Mouse (Mus musculus): ENCODE measurements around the gene Cox8a. TPM values are rescaled to one million over a fixed set of nuclear protein-coding genes. Genes with fewer than 3 reads are reported as not detected.

The Cox8a gene
- total and polyA plus RNA-seq, 3 experiments: 745 to 1,213 TPM; not detected in 1

DNA sequence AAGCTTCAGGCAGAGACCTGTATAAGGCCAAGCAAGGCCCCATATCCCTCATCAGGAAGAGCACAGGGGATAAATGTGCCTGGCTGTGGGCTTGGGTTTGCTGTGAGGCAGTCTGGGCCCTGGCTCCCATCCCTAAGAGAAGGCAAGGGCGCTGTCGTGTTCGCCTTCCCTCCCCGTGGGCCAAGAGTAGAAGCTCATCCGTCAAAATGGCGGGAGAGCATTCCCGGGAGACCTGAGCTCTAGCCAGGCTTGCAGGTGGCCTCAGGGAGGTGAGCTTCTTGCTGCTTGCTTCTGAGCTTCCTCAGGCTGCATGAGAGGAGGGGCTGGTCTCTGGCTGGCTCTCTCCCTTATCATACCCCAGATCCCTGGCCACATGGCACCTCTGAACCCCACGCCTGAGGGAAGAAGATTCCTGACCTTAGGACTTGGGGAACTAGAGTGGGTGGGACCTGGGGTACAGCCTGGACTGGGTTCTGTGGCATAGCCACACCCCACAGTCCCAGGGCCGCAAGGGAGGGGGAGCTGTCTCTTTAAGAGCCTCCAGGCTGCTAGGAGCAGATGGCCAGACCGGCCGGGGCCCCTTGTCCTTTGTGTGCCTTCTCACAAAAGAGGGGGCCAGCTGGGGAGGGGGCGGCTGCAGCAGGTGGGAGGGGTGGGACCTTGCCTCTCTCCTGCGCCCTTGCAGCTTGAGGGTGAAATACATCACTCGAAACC is 48.2 kb upstream of the Cox8a start (continued):
- TF ChIP-seq MEF2A (IDR thresholded peaks at IDR 0.05; ENCODE audit: extremely low read depth, insufficient replicate concordance, low read depth, low read length, poor library complexity, severe bottlenecking): no peak
- no peak for TF ChIP-seq MAFK (IDR thresholded peaks at IDR 0.05; ENCODE audit: borderline replicate concordance, low read depth, low read length)
- no peak for TF ChIP-seq UBTF (IDR thresholded peaks at IDR 0.05; ENCODE audit: borderline replicate concordance, insufficient read depth, low read depth, low read length)
- 0 out of 2 replicates have a peak, but pooled peaks have one; percentile 20 for TF ChIP-seq RCOR1 (IDR thresholded peaks at IDR 0.05; ENCODE audit: low read depth, low read length)
- no peak for TF ChIP-seq E2F4 (IDR thresholded peaks at IDR 0.05; ENCODE audit: borderline replicate concordance, low read depth, low read length)
- TF ChIP-seq MYB (IDR thresholded peaks at IDR 0.05; ENCODE audit: low read depth, low read length): no peak
- TF ChIP-seq GATA1 (IDR thresholded peaks at IDR 0.05; ENCODE audit: low read depth, low read length): 0 out of 2 replicates have a peak, but pooled peaks have one; percentile 18
- TF ChIP-seq SIN3A (IDR thresholded peaks at IDR 0.05; ENCODE audit: low read length): peak; percentile 38; the same call in 1 of the 2 replicates
- TF ChIP-seq POLR2A (IDR thresholded peaks at IDR 0.05; ENCODE audit: control insufficient read depth in 1 of 2, insufficient read depth in 1 of 2, low read depth in 1 of 2, low read length in 2 of 2, poor library complexity in 1 of 2): no peak
- no peak for TF ChIP-seq POLR2AphosphoS2 (IDR thresholded peaks at IDR 0.05; ENCODE audit: low read length)

DNA sequence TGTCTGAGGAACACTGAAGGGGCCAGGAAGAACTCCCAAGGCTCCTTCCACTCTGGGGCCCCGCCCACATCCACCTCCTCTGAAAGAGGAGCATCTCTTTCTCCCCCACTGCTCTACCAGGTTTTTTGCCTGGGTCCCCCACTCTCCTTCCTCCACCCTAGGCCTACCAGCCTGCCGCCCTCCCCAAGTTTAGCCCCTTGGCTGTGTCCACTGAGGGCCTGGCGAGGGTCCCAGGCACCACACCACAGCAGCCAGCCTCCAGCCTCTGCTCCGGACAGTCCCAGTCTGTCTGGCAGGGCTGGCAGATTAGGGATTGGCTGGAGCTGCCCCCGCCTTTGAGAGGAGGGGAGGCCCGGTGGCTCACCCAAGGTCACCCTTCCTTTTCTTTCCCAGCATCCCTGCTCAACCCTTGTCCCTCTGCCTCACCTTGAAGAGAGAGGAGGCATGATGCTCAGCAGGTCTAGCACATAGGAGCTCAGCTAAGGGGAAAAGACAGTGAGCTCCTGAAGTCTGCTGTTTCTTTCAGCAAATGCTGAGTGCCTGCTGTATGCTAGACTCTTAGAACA is 47.4 kb upstream of the Cox8a start:
- peaks cover 5% of the 10 kb centered on the region for H3K79me2 ChIP-seq (ENCODE audit: control insufficient read depth, insufficient read depth, low read length, poor library complexity)
- no peaks in the 10 kb centered on the region for H3K27me3 ChIP-seq (ENCODE audit: control insufficient read depth in 1 of 2, insufficient read depth in 2 of 2, low read length in 2 of 2)
- peak overlapping the region; percentile 25 for H3K27ac ChIP-seq (ENCODE audit: control insufficient read depth, low read depth, low read length)
- peak overlapping the region; percentile 20 to 30; a peak in 2 of 4 replicates for H3K4me3 ChIP-seq (ENCODE audit: control insufficient read depth in 1 of 2, insufficient read depth in 1 of 2, low read depth in 2 of 2, low read length in 2 of 2)
- DNase-seq (ENCODE audit: low read depth, low spot score): peak; percentile 50
- no peak for TF ChIP-seq ZMIZ1 (IDR thresholded peaks at IDR 0.05; ENCODE audit: low read depth, low read length)
- TF ChIP-seq JUND (IDR thresholded peaks at IDR 0.05; ENCODE audit: low read depth, low read length): no peak
- TF ChIP-seq USF1 (IDR thresholded peaks at IDR 0.05; ENCODE audit: low read depth, low read length): no peak
- no peak for TF ChIP-seq CHD1 (IDR thresholded peaks at IDR 0.05; ENCODE audit: low read depth, low read length)
- TF ChIP-seq GATA1 (IDR thresholded peaks at IDR 0.05; ENCODE audit: low read depth, low read length): no peak
- TF ChIP-seq NRF1 (IDR thresholded peaks at IDR 0.05; ENCODE audit: insufficient read depth, low read depth, low read length, poor library complexity, severe bottlenecking): no peak
- TF ChIP-seq RCOR1 (IDR thresholded peaks at IDR 0.05; ENCODE audit: low read depth, low read length): no peak
- no peak for TF ChIP-seq HCFC1 (IDR thresholded peaks at IDR 0.05; ENCODE audit: low read depth, low read length)
- TF ChIP-seq UBTF (IDR thresholded peaks at IDR 0.05; ENCODE audit: borderline replicate concordance, insufficient read depth, low read depth, low read length): no peak
- no peak for TF ChIP-seq NELFE (IDR thresholded peaks at IDR 0.05; ENCODE audit: low read depth, low read length)
- no peak for TF ChIP-seq EP300 (IDR thresholded peaks at IDR 0.05; ENCODE audit: low read depth in 1 of 2, low read length in 2 of 2)
- TF ChIP-seq SMC3 (IDR thresholded peaks at IDR 0.05; ENCODE audit: low read depth, low read length): no peak
- no peak for TF ChIP-seq TBP (IDR thresholded peaks at IDR 0.05; ENCODE audit: low read depth, low read length)
- no peak for TF ChIP-seq POLR2AphosphoS5 (IDR thresholded peaks at IDR 0.05; ENCODE audit: borderline replicate concordance, low read depth, low read length)
- TF ChIP-seq MAX (IDR thresholded peaks at IDR 0.05; ENCODE audit: low read length): no peak
- TF ChIP-seq ZNF384 (IDR thresholded peaks at IDR 0.05; ENCODE audit: low read depth, low read length): no peak
- no peak for TF ChIP-seq ZKSCAN1 (IDR thresholded peaks at IDR 0.05; ENCODE audit: low read depth, low read length)
- H3K36me3 ChIP-seq (ENCODE audit: control insufficient read depth in 1 of 2, insufficient read depth in 2 of 2, low read length in 2 of 2): peaks cover 0 to 4% of the 10 kb centered on the region in 2 experiments; a peak in 1 of 4 replicates
- H3K4me1 ChIP-seq (ENCODE audit: control insufficient read depth in 1 of 2, insufficient read depth in 2 of 2, low read length in 2 of 2): peaks cover 0 to 28% of the 10 kb centered on the region in 2 experiments; a peak in 3 of 4 replicates
- H3K9ac ChIP-seq (ENCODE audit: control insufficient read depth, low read depth, low read length, poor library complexity, severe bottlenecking): no peak overlapping the region
- H3K9me3 ChIP-seq (replicated peaks; ENCODE audit: insufficient read depth, low read length): no peaks in the 10 kb centered on the region

All from MEL (cell line).